Mouse (Mus musculus) megakaryocyte, embryonic 14.5 days (primary cell): ENCODE measurements at regions not wholly inside any gene's neighbourhood (a gene's known extent, or its start where the extent isn't known, plus 50 kb on each side); places are given as distances from the start of the nearest gene placed in this dataset.

Experiments used
- FLI1 ChIP-seq: IDR thresholded peaks from 2 replicates; pipeline ENCODE4 v1.6.1; 2012; ENCODE audit warnings: low read length, inconsistent platforms, mixed read lengths
- GATA1 ChIP-seq: IDR thresholded peaks from 3 replicates; pipeline ENCODE4 v1.6.1; 2012; ENCODE audit warnings: mixed read lengths, low read length, inconsistent platforms, borderline replicate concordance

- TF ChIP-seq FLI1 (no peak), GATA1 (no peak)
Measured at GRCm38 (mm10) chr3:34171893-34172292, 90.8 kb upstream of the Dnajc19 start.
